ENCODE assay signal across 8 mouse cellular contexts in genomic region chr10:128703895-128704294, GRCm38 (mm10). TPM values are rescaled to one million over a fixed set of nuclear protein-coding genes. Genes with fewer than 3 reads are reported as not detected.
DNase-seq lines count a peak whose midpoint lies in the region; ATAC-seq and TF ChIP-seq lines count a peak whose summit lies in the region.

TSS of gene Pmel (plus strand) at chr10:128704195.

- H3K4me2 ChIP-seq in embryonic facial prominence, embryonic 13.5 days: peak within 1 kb of the TSS; percentile 84
- H3K4me2 ChIP-seq in intestine, postnatal 0 days (replicated peaks; ENCODE audit: low read depth): peak within 1 kb of the TSS; percentile 81
- peak within 1 kb of the TSS; percentile 89 for H3K4me2 ChIP-seq in neural tube, embryonic 14.5 days (ENCODE audit: low read depth, low read length)

- H3K4me3 ChIP-seq in left cerebral cortex, adult 2 months: peak within 1 kb of the TSS; percentile 58
- H3K4me3 ChIP-seq in embryonic facial prominence, embryonic 13.5 days: peak within 1 kb of the TSS; percentile 85
- H3K4me3 ChIP-seq in intestine, postnatal 0 days (ENCODE audit: low read depth, low read length): peak within 1 kb of the TSS; percentile 86
- peak within 1 kb of the TSS; percentile 65 for H3K4me3 ChIP-seq in neural tube, embryonic 14.5 days (ENCODE audit: low read depth, low read length)

- no peaks in the 10 kb centered on the region for H3K9me3 ChIP-seq in embryonic facial prominence, embryonic 13.5 days
- no peaks in the 10 kb centered on the region for H3K9me3 ChIP-seq in intestine, postnatal 0 days (ENCODE audit: control insufficient read depth)
- H3K9me3 ChIP-seq in neural tube, embryonic 14.5 days (ENCODE audit: control insufficient read depth, low read length): no peaks in the 10 kb centered on the region

- peak within 1 kb of the TSS; percentile 89 for H3K9ac ChIP-seq in embryonic facial prominence, embryonic 13.5 days
- H3K9ac ChIP-seq in intestine, postnatal 0 days (ENCODE audit: low read depth, low read length): peak within 1 kb of the TSS; percentile 76
- peak within 1 kb of the TSS; percentile 52 for H3K9ac ChIP-seq in neural tube, embryonic 14.5 days (replicated peaks; ENCODE audit: low read depth, low read length)

- no peak for TF ChIP-seq CTCF in left cerebral cortex, adult 2 months (IDR thresholded peaks at IDR 0.05)
- TF ChIP-seq CTCF in intestine, postnatal 0 days (IDR thresholded peaks at IDR 0.05; ENCODE audit: low read depth): no peak

- H3K4me1 ChIP-seq in embryonic facial prominence, embryonic 13.5 days: peaks cover 16% of the 10 kb centered on the region
- H3K4me1 ChIP-seq in intestine, postnatal 0 days (replicated peaks; ENCODE audit: control insufficient read depth, insufficient read depth, low read length): peaks cover 4% of the 10 kb centered on the region; the same call in 1 of the 2 replicates
- 0 out of 2 replicates have a peak, but pooled peaks cover 4% of the 10 kb centered on the region for H3K4me1 ChIP-seq in neural tube, embryonic 14.5 days (ENCODE audit: control insufficient read depth, insufficient read depth, low read length)

- no peak for ATAC-seq in embryonic facial prominence, embryonic 13.5 days (ENCODE audit: insufficient number of reproducible peaks, insufficient read depth, low FRiP score, low TSS enrichment, low read depth)
- ATAC-seq in intestine, postnatal 0 days: no peak
- ATAC-seq in neural tube, embryonic 14.5 days (ENCODE audit: low read depth): no peak

- H3K27me3 ChIP-seq in embryonic facial prominence, embryonic 13.5 days: no peaks in the 10 kb centered on the region
- H3K27me3 ChIP-seq in intestine, postnatal 0 days (replicated peaks; ENCODE audit: control insufficient read depth, insufficient read depth, low read length): no peaks in the 10 kb centered on the region
- H3K27me3 ChIP-seq in neural tube, embryonic 14.5 days (ENCODE audit: control insufficient read depth, insufficient read depth, low read length): no peaks in the 10 kb centered on the region

- peak within 1 kb of the TSS; percentile 37; the same call in 1 of the 2 replicates for H3K27ac ChIP-seq in left cerebral cortex, adult 2 months
- H3K27ac ChIP-seq in embryonic facial prominence, embryonic 13.5 days: peak within 1 kb of the TSS; percentile 97
- peak within 1 kb of the TSS; percentile 89 for H3K27ac ChIP-seq in intestine, postnatal 0 days (ENCODE audit: low read depth, low read length)
- H3K27ac ChIP-seq in neural tube, embryonic 14.5 days (ENCODE audit: low read depth, low read length): peak within 1 kb of the TSS; percentile 64

- intact Hi-C loops in left cerebral cortex, adult 2 months (cut with DNase I): no loop called here
- intact Hi-C loops in left cerebral cortex, postnatal 14 days (cut with DNase I): no loop called here

- no peak for DNase-seq in left cerebral cortex, adult 2 months (ENCODE audit: extremely low spot score in 1 of 2, low spot score in 2 of 2)
- no peak for DNase-seq in left cerebral cortex, postnatal 14 days (ENCODE audit: low spot score in 2 of 2)
- DNase-seq in right cerebral cortex, postnatal 36 days (ENCODE audit: low spot score in 2 of 2): no peak
- no peak for DNase-seq in layer of hippocampus, adult 8-10 months (ENCODE audit: low spot score in 2 of 2)
- no peak for DNase-seq in frontal cortex, postnatal 36 days (ENCODE audit: low spot score in 2 of 2)

- H3K36me3 ChIP-seq in embryonic facial prominence, embryonic 13.5 days: peaks cover 40% of the 10 kb centered on the region
- H3K36me3 ChIP-seq in intestine, postnatal 0 days (ENCODE audit: control insufficient read depth, insufficient read depth): peaks cover 15% of the 10 kb centered on the region; the same call in 1 of the 2 replicates
- H3K36me3 ChIP-seq in neural tube, embryonic 14.5 days (ENCODE audit: control insufficient read depth, insufficient read depth, low read length): no peaks in the 10 kb centered on the region

- WGBS in embryonic facial prominence, embryonic 13.5 days: 8% methylated on average over 4 of the region's 4 CpGs
- WGBS in intestine, postnatal 0 days: 13% methylated on average over 4 of the region's 4 CpGs
- 21% methylated on average over 4 of the region's 4 CpGs for WGBS in neural tube, embryonic 14.5 days

RNA-seq across cellular contexts. Expression of gene Pmel, which starts in this region (rescaled TPM):
- total RNA-seq in left cerebral cortex, adult 2 months (2021): under 1 TPM; 0.36 to 0.75 TPM
- total RNA-seq in left cerebral cortex, postnatal 14 days (2021): 1 to 10 TPM in 1 of 2 experiments, under 1 TPM in 1; 0.97 to 1.2 TPM
- polyA plus RNA-seq in embryonic facial prominence, embryonic 13.5 days (2015; fragmentation: Nextera tagmentation; extraction: Ambion mirVana): 8.2 and 8.3 TPM in 2 replicates
- 0.55 and 0.86 TPM in 2 replicates for polyA plus RNA-seq in intestine, postnatal 0 days (2015; fragmentation: Nextera tagmentation; extraction: Ambion mirVana)
- 0.63 and 0.99 TPM in 2 replicates for polyA plus RNA-seq in neural tube, embryonic 14.5 days (2014; fragmentation: Nextera tagmentation; extraction: Ambion mirVana)
- 1 to 10 TPM in 3 of 4 experiments, under 1 TPM in 1; 0.62 to 2.4 (median 1.1) TPM for total RNA-seq in layer of hippocampus, adult 8-10 months (2022)

Comparison
In these comparisons a context has a peak if more than half of its experiments do, and no peak if none do; other contexts are left out.
1. H3K27ac ChIP-seq: peak in every context shown above with its lines; median percentile 97 in embryonic facial prominence, embryonic 13.5 days; 89 in intestine, postnatal 0 days; 64 in neural tube, embryonic 14.5 days; 37 in left cerebral cortex, adult 2 months.